Mouse (Mus musculus) erythroblast, embryonic 14.5 days (primary cell): Measurements from ENCODE around the gene Far2. TPM values are rescaled to one million over a fixed set of nuclear protein-coding genes. Genes with fewer than 3 reads are reported as not detected.

ENCODE experiments used
- H3K27me3 ChIP-seq: 2 replicates; pipeline ENCODE4 v1.6.1; 2012; ENCODE audit warnings: inconsistent platforms; ENCODE audit not compliant: control insufficient read depth
- H3K36me3 ChIP-seq: 2 replicates; pipeline ENCODE4 v1.6.1; 2012; ENCODE audit warnings: mild to moderate bottlenecking, inconsistent platforms; ENCODE audit not compliant: control insufficient read depth
- H3K4me1 ChIP-seq: 2 replicates; pipeline ENCODE4 v1.6.1; 2012; ENCODE audit warnings: inconsistent platforms; ENCODE audit not compliant: control insufficient read depth
- H3K4me3 ChIP-seq: replicated peaks from 2 replicates; pipeline ENCODE3; 2012; ENCODE audit warnings: moderate library complexity, mild to moderate bottlenecking, inconsistent platforms
- H3K9me3 ChIP-seq: 2 replicates; pipeline ENCODE4 v1.6.1; 2012; ENCODE audit warnings: low read length, inconsistent platforms, mixed read lengths; ENCODE audit not compliant: control insufficient read depth
- GATA1 ChIP-seq: IDR thresholded peaks from 2 replicates; pipeline ENCODE4 v1.6.1; 2012; ENCODE audit warnings: low read length, inconsistent platforms, mixed read lengths
- TAL1 ChIP-seq: IDR thresholded peaks from 3 replicates; pipeline ENCODE4 v1.6.1; 2012; ENCODE audit warnings: low read length, inconsistent platforms, mixed read lengths
- polyA plus RNA-seq: library from polyadenylated mRNA; stranded (reverse); fragments of >175 nt; gene quantifications from 2 replicates; pipeline ENCODE4 v1.2.3, GENCODE M21; 2012

The Far2 gene
- polyA plus RNA-seq = not detected in 2 replicates

GRCm38 (mm10) chr6:148046881-148047649 lies at the start of gene Far2:
Gene Far2, plus strand, starts transcription at chr6:148047259.
- Histone ChIP-seq H3K36me3 (no peaks in the 10 kb centered on the region), H3K9me3 (no peaks in the 10 kb centered on the region), H3K27me3 (peaks cover 13% of the 10 kb centered on the region), H3K4me3 (no peak within 1 kb of the TSS), H3K4me1 (no peaks in the 10 kb centered on the region)
- TF ChIP-seq TAL1 (no peak), GATA1 (no peak)

DNA sequence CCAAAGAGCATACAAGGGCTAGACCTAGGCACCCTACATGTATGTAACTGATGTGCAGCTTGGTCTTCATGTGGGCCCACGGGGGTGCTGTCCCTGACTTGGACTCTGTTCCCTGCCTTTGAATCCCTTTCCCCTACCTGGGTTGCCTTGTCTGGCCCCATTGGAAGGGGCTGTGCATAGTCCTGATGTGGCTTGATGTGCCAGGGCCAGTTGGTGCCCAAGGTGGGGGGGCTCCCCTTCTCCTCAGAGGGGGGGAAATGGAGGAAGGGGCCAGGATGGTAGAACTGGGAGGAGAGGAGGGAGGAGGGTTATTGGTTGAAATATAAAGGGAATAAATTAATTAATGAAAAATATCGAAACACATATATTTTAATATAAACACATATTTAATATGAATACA lies 46.6 kb upstream of the Far2 start:
- no peaks in the 10 kb centered on the region for H3K9me3 ChIP-seq
- H3K36me3 ChIP-seq = no peaks in the 10 kb centered on the region
- no peak for TF ChIP-seq TAL1
- TF ChIP-seq GATA1 = no peak
- no peak overlapping the region for H3K4me3 ChIP-seq
- H3K27me3 ChIP-seq = no peaks in the 10 kb centered on the region
- H3K4me1 ChIP-seq = no peaks in the 10 kb centered on the region

DNA sequence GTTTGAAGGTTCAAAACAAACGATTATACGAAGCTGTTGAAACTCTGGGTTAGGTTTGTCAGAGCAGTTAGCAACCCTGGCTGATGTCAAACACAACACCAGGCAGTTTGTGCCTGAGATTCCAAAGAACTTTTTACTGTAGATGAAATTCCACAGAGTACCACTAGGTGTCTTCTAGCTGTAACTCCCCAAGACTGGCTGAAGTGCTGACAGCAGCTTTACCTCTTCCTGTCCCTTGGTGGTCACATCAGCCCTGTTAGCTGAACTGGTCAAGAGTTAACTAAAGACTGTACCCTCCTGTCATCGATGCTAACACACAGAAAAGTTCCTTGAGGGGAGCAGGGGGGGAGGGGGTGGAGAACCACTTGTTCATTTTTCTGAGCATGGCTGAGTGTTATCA lies 46.0 kb upstream of the Far2 start:
- no peak for TF ChIP-seq TAL1
- TF ChIP-seq GATA1 = no peak

GRCm38 (mm10) chr6:148006118-148006837 lies 40.8 kb upstream of the Far2 start:
- H3K27me3 ChIP-seq = no peaks in the 10 kb centered on the region
- no peaks in the 10 kb centered on the region for H3K4me1 ChIP-seq
- TF ChIP-seq TAL1 (no peak), GATA1 (no peak)
- no peak overlapping the region for H3K4me3 ChIP-seq
- no peaks in the 10 kb centered on the region for H3K36me3 ChIP-seq
- no peaks in the 10 kb centered on the region for H3K9me3 ChIP-seq

More for the DNA sequence above, 46.0 kb upstream of the Far2 start:
- H3K9me3 ChIP-seq = no peaks in the 10 kb centered on the region
- H3K4me1 ChIP-seq = no peaks in the 10 kb centered on the region
- no peaks in the 10 kb centered on the region for H3K27me3 ChIP-seq
- H3K4me3 ChIP-seq = no peak overlapping the region
- no peaks in the 10 kb centered on the region for H3K36me3 ChIP-seq

GRCm38 (mm10) chr6:148040759-148041158 lies 6.3 kb upstream of the Far2 start:
- TF ChIP-seq GATA1 (no peak), TAL1 (no peak)
- H3K9me3 ChIP-seq = no peaks in the 10 kb centered on the region
- no peak overlapping the region for H3K4me3 ChIP-seq
- no peaks in the 10 kb centered on the region for H3K36me3 ChIP-seq
- no peaks in the 10 kb centered on the region for H3K4me1 ChIP-seq
- no peaks in the 10 kb centered on the region for H3K27me3 ChIP-seq

DNA sequence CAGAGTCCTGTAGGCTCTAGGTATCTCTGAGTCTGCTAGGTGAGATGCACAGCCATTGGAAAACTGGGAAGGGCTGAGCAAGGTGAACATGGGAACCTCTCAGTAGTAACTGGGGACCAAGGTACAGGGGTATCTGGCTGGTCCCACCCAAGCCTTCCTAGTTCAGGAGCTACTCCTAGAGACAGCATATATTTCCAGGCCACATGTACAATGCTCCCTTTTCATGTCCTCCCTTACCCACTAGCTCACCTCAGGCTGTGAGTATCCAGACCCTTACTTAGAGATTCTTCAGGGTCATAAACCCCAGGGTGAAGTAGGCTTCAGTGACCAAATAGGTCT lies 560 bp downstream of the Far2 start:
- peaks cover 13% of the 10 kb centered on the region for H3K27me3 ChIP-seq
- H3K4me3 ChIP-seq = no peak overlapping the region
- no peaks in the 10 kb centered on the region for H3K9me3 ChIP-seq
- H3K4me1 ChIP-seq = no peaks in the 10 kb centered on the region
- H3K36me3 ChIP-seq = no peaks in the 10 kb centered on the region
- TF ChIP-seq GATA1 = no peak
- no peak for TF ChIP-seq TAL1

DNA sequence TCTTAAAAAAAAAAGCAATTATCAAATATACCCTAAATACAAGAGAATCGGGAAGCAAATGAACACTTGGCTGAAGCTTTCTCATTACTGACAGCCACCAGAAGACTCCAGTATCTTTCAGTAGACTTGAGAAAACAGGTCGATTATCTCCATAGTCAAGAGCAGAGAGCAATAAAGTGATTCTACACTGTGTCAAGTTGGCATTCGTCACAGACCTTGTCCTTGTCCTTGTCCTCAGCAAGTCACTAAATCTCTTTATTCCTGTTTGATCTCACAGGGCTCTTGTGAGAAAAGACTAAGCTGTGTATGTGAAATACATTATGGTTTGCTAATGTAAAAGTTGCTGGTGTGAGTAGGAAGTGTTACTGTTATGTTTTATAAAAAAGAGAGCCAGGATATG lies 16.1 kb downstream of the Far2 start:
- no peak overlapping the region for H3K4me3 ChIP-seq
- H3K4me1 ChIP-seq = no peaks in the 10 kb centered on the region
- no peak for TF ChIP-seq TAL1
- no peak for TF ChIP-seq GATA1
- H3K9me3 ChIP-seq = peaks cover 7% of the 10 kb centered on the region
- H3K36me3 ChIP-seq = no peaks in the 10 kb centered on the region
- H3K27me3 ChIP-seq = no peaks in the 10 kb centered on the region

GRCm38 (mm10) chr6:148066267-148066666 lies 19.2 kb downstream of the Far2 start:
- TF ChIP-seq TAL1 (no peak), GATA1 (no peak)
- Histone ChIP-seq H3K36me3 (no peaks in the 10 kb centered on the region), H3K4me1 (no peaks in the 10 kb centered on the region), H3K9me3 (no peaks in the 10 kb centered on the region; the same call in 1 of the 2 replicates), H3K27me3 (no peaks in the 10 kb centered on the region), H3K4me3 (no peak overlapping the region)

DNA sequence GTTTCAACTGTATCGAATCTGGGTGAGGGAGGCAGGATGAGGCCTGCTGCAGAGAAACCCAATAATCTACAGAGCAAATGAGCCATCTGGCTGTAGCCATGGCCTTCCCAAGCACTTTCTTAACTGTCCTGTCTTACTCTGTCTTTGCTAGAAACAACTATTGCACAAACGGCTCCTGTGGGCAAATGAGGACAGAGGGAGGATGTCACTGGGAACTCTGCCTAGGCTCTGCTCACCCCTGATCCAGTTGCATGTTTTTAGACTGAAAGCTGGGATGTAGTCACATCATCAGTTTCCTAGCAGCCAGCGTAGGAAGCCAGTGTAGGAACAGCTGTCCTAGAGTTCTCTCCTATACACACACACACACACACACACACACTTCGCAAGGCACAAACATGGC lies 21.7 kb downstream of the Far2 start:
- H3K36me3 ChIP-seq = no peaks in the 10 kb centered on the region
- no peak for TF ChIP-seq TAL1
- TF ChIP-seq GATA1 = no peak
- H3K4me1 ChIP-seq = no peaks in the 10 kb centered on the region
- H3K4me3 ChIP-seq = no peak overlapping the region
- no peaks in the 10 kb centered on the region for H3K27me3 ChIP-seq
- H3K9me3 ChIP-seq = no peaks in the 10 kb centered on the region

- Histone ChIP-seq H3K36me3 (no peaks in the 10 kb centered on the region), H3K9me3 (no peaks in the 10 kb centered on the region), H3K4me1 (no peaks in the 10 kb centered on the region), H3K4me3 (no peak overlapping the region), H3K27me3 (no peaks in the 10 kb centered on the region)
- TF ChIP-seq TAL1 (no peak), GATA1 (no peak)
Measured at GRCm38 (mm10) chr6:148073599-148073998, 26.5 kb downstream of the Far2 start.
